Mouse (Mus musculus) brain, embryonic 18.5 days (tissue): ENCODE results near the gene Etfbkmt.
"Not testable (repeated sequence)": the region's sequence is repeated elsewhere in the genome, so short reads cannot be mapped to it uniquely, and the experiment has no call there.

Source experiments
- DNase-seq: peaks from one replicate; pipeline ENCODE4 v3.0.0-alpha.2; 2012; ENCODE audit warnings: low read depth, low spot score

Etfbkmt gene

GRCm38 (mm10) chr6:149139471-149139870 is at the start of gene Etfbkmt:
TSS of gene Etfbkmt (plus strand) at chr6:149139849.
- DNase-seq, result no peak

- no peak for DNase-seq
Measured at GRCm38 (mm10) chr6:149092406-149092805, 47.2 kb upstream of the Etfbkmt start.

GRCm38 (mm10) chr6:149093465-149093864 is 46.2 kb upstream of the Etfbkmt start:
- DNase-seq, result no peak

GRCm38 (mm10) chr6:149094555-149094954 is 45.1 kb upstream of the Etfbkmt start:
- no peak for DNase-seq

- no peak for DNase-seq
Measured at GRCm38 (mm10) chr6:149095389-149095788, 44.3 kb upstream of the Etfbkmt start.

- no peak for DNase-seq
Measured at GRCm38 (mm10) chr6:149096233-149096632, 43.4 kb upstream of the Etfbkmt start.

- DNase-seq, result no peak
Measured at GRCm38 (mm10) chr6:149097276-149097675, 42.4 kb upstream of the Etfbkmt start.

GRCm38 (mm10) chr6:149098993-149099392 is 40.7 kb upstream of the Etfbkmt start:
- no peak for DNase-seq

GRCm38 (mm10) chr6:149100174-149101075 is 39.2 kb upstream of the Etfbkmt start:
- peak; percentile 34 for DNase-seq

- peak; percentile 77 for DNase-seq
Measured at GRCm38 (mm10) chr6:149101076-149101942, 38.3 kb upstream of the Etfbkmt start, which contains the start of gene Dennd5b. TSS of gene Dennd5b (minus strand) at chr6:149101680.

GRCm38 (mm10) chr6:149101943-149102243 is 37.8 kb upstream of the Etfbkmt start:
- DNase-seq, result no peak

- no peak for DNase-seq
Measured at GRCm38 (mm10) chr6:149103451-149103850, 36.2 kb upstream of the Etfbkmt start.

- DNase-seq, result no peak
Measured at GRCm38 (mm10) chr6:149107615-149108014, 32.0 kb upstream of the Etfbkmt start.

GRCm38 (mm10) chr6:149108909-149109308 is 30.7 kb upstream of the Etfbkmt start:
- DNase-seq, result no peak

GRCm38 (mm10) chr6:149116992-149117391 is 22.7 kb upstream of the Etfbkmt start:
- no peak for DNase-seq

- DNase-seq, result no peak
Measured at GRCm38 (mm10) chr6:149118935-149119334, 20.7 kb upstream of the Etfbkmt start.

- DNase-seq, result no peak
Measured at GRCm38 (mm10) chr6:149119853-149120252, 19.8 kb upstream of the Etfbkmt start.

- DNase-seq, result no peak
Measured at GRCm38 (mm10) chr6:149123042-149123441, 16.6 kb upstream of the Etfbkmt start.

- no peak for DNase-seq
Measured at GRCm38 (mm10) chr6:149126675-149127074, 13.0 kb upstream of the Etfbkmt start.

- DNase-seq, result not testable (repeated sequence)
Measured at GRCm38 (mm10) chr6:149129870-149130269, 9.8 kb upstream of the Etfbkmt start, which contains the start of gene Gm10203. TSS of gene Gm10203 (plus strand) at chr6:149130170.

- DNase-seq, result no peak
Measured at GRCm38 (mm10) chr6:149131111-149131510, 8.5 kb upstream of the Etfbkmt start.

- no peak for DNase-seq
Measured at GRCm38 (mm10) chr6:149132311-149133077, 7.2 kb upstream of the Etfbkmt start.
